Mouse (Mus musculus): ENCODE measurements at regions not wholly inside any gene's neighbourhood (a gene's known extent, or its start where the extent isn't known, plus 50 kb on each side); places are given as distances from the start of the nearest gene placed in this dataset.

- TF ChIP-seq CTCF (IDR thresholded peaks at IDR 0.05; ENCODE audit: extremely low read depth, insufficient read depth, low read length) = no peak
- TF ChIP-seq POLR2A (IDR thresholded peaks at IDR 0.05; ENCODE audit: extremely low read depth, insufficient read depth, low read length) = no peak
Observed at GRCm38 (mm10) chr10:120721956-120722532, 176.9 kb downstream of the Msrb3 start.
